Mouse (Mus musculus): ENCODE results near the gene 4933416C03Rik.

GRCm38 (mm10) chr10:116108730-116109129, 5.0 kb downstream of the 4933416C03Rik start:
- TF ChIP-seq POLR2A (IDR thresholded peaks at IDR 0.05; ENCODE audit: insufficient read length, low read depth), result no peak
- no peak for TF ChIP-seq TCF3 (IDR thresholded peaks at IDR 0.05; ENCODE audit: insufficient read length, low read depth)
- TF ChIP-seq USF1 (IDR thresholded peaks at IDR 0.05; ENCODE audit: low read depth), result no peak
- no peak for TF ChIP-seq CEBPB (IDR thresholded peaks at IDR 0.05; ENCODE audit: insufficient read depth, poor library complexity, severe bottlenecking)
